Mouse (Mus musculus) granulocyte monocyte progenitor cell, adult 5-6 weeks (primary cell): ENCODE data around the gene Miga2. TPM values are rescaled to one million over a fixed set of nuclear protein-coding genes. Genes with fewer than 3 reads are reported as not detected.
A peak's percentile ranks its signal among the peaks of the same experiment; 100 is the strongest.

ENCODE experiments used
- ATAC-seq: replicated peaks from 2 replicates; pipeline ENCODE4 v1.8.0; 2016; ENCODE audit warnings: mild to moderate bottlenecking, moderate TSS enrichment, inconsistent platforms; ENCODE audit not compliant: poor library complexity, severe bottlenecking
- total RNA-seq, 2 experiments: library from RNA; stranded (forward) in 1 of 2; stranded (reverse) in 1 of 2; fragments of 200-712, 200-1000 nt in 1 of 2; fragments of >200 nt in 1 of 2; fragmentation: Nextera tagmentation in 1 of 2; gene quantifications; 2 replicates each; pipeline ENCODE4 v1.2.3; 2014 to 2017

Gene Miga2
- total RNA-seq (2014; fragmentation: Nextera tagmentation) (6.8 and 13.5 TPM in 2 replicates), total RNA-seq (2017) (7.0 and 7.3 TPM in 2 replicates)

- peak; percentile 95 for ATAC-seq
Observed at GRCm38 (mm10) chr2:30363773-30364650, at the start of gene Miga2. Miga2 (plus strand) TSS chr2:30364233.

DNA sequence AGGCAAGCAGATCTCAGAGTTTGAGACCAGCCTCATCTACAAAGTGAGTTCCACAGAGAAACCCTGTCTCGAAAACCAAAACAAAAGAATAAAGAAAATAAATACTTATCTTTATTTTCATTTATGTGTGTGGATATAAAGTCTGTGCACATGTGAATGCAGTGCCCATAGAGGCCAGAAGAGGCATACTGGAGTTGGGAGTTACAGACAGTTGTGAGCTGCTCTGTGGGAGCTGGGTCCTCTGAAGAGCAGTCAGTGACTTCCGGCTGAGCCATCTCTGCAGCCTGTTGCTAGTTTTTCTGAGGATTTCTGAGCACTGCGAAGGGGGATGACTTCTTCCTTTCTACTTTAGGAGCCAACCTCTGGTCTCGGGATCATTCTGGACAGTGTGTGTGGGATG, 47.9 kb upstream of the Miga2 start:
- ATAC-seq: no peak

DNA sequence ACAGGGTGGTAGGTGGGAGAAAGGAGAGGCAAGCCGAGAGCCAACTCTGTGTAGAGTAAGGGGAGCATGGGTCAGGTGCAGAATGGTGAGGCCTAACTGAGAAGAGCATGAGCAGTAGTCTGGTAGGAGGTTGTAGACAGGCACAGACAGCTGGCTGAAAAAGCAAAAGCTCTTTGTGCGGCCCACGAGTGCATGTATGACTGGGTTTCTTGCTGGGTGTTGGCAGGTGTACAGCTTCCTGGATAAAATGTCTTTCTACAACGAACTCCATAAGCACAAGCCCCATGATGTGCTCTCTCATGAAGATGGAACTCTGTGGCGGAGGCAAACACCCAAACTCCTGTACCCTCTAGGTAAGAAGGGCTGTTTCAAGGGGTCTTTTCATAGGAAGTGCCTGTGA, 47.1 kb upstream of the Miga2 start:
- ATAC-seq: no peak

DNA sequence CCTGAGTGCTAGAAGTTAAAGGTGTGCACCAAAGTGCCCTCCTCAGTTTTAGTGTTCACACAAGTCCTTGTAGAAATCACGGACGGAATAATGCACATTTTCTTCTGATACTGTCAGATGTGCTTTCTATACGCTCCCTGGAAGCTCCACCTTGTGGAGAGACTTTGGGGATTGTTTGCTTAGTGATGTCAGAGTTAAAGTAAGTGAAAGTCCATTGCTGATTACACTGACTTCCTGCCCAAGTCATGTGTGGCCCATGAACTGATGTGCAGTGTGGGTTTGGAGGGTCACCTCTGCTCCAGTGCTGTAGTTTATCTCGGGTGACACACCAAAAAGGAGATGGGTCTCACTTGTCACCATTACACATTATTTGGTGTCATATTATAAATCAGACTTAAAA, 44.8 kb upstream of the Miga2 start:
- ATAC-seq: no peak

DNA sequence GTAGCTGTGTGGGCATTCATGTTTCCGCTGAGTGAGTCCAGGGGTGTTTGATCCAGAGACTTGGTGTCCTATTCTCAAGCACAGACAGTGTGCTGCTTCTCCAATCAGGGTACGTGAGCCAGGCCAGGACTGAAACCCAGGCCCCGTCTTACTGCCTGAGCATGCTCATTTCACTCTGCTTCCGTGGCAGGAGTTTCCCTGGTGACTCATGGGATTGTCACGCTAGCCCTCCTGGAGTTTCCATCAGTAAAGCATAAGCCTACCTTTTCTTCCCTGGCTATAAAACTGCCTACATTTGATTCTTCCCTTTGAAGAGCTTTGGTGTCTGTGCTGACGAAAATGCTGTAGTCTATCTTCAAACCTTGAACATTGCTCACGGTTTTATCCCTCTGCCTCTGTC, 40.9 kb upstream of the Miga2 start:
- ATAC-seq: no peak

DNA sequence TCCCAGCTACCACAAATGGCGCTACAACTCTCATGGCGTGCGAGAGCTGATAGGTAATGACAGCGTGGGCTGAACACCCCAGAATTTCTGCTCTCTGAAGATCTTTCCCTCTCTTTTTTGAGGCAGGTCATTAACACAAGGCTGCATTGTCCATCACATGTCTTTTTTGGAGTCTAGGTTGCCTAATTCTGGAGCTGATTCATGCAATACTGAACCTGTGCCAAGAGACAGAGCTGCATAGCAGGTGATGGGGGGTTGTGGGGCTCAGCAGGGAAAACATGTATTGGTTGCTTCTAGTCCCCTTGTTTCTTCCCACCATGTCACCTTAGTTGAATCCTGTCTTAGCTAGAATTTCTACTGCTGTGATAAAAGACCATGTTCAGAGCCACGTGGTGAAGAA, 38.7 kb upstream of the Miga2 start:
- ATAC-seq: no peak

DNA sequence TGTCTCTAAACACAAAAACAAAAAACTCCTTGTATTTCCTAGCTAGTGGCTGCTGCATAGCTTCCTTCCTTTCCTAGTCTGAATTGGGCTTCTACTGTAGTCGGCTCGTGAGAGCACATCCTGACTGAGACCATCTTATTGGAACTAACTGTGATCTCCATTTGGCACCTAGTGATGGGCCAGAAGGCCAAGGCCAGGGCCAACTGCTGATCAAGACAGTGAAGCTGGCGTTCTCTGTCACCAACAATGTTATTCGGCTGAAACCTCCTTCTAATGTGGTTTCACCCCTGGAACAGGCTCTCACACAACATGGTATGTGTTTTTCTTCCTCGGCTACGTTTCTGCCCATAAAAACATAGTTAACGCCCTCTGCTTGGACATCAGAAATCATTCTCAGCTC, 36.8 kb upstream of the Miga2 start:
- ATAC-seq: no peak

DNA sequence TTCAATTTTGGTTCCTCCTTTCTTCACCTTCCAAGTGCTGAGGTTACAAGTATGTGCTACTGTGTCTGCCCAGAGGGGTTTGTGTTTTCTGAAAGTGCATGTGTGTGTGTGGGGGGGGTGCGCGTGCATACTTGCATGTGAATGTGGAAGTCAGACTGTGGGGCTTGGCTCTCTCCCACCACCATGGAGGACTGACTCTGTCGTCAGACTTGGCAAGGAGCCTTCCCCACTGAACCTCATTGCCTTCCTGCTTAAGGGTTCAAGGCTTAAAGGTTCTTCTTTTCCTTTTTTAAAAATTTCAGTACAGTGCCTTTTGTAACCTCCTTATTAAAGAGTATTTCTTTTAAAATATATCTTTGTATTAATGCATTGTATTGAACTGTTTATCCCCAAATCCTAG, 35.2 kb upstream of the Miga2 start:
- ATAC-seq: no peak

GRCm38 (mm10) chr2:30335324-30335723, 28.7 kb upstream of the Miga2 start:
- ATAC-seq: no peak

- ATAC-seq: no peak
Observed at GRCm38 (mm10) chr2:30336174-30336915, 27.7 kb upstream of the Miga2 start.

DNA sequence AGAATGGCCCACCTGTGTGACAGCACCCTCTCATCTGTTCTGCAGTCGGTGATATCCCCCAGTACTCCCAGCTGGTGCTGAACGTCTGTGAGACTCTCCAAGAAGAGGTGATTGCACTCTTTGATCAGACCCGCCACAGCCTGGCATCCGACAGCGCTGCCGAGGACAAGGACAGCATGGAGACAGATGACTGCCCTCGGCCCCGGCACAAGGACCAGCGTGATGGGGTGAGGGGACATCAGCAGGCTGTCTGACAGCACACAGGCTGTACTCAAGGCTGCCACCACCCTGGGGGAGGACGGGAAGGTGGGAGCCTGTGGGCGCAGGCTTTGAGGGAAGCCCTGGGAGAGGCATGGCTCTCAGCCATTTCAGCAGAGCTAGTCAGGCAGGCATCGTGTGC, 26.9 kb upstream of the Miga2 start:
- no peak for ATAC-seq

- no peak for ATAC-seq
Observed at GRCm38 (mm10) chr2:30342061-30342460, 22.0 kb upstream of the Miga2 start.

DNA sequence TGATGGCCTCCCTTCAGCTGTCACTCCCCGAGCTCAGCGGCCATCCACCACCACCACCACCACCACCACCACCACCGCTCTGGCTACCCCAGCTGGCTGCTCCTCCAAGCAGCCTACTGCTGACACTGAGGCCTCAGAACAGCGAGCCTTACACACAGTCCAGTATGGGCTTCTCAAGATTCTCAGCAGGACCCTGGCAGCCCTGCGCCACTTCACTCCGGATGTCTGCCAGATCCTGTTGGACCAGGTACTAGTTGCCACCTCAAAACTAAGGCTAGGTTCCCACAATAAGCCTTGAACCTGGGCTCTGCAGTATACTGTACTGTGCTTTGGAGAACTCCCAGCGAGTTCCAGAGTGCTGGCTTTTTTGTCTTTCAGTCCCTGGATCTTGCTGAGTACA, 21.5 kb upstream of the Miga2 start:
- no peak for ATAC-seq

- no peak for ATAC-seq
Observed at GRCm38 (mm10) chr2:30343601-30344137, 20.4 kb upstream of the Miga2 start.

- no peak for ATAC-seq
Observed at GRCm38 (mm10) chr2:30345971-30346676, 17.9 kb upstream of the Miga2 start.

GRCm38 (mm10) chr2:30349196-30349595, 14.8 kb upstream of the Miga2 start:
- no peak for ATAC-seq

DNA sequence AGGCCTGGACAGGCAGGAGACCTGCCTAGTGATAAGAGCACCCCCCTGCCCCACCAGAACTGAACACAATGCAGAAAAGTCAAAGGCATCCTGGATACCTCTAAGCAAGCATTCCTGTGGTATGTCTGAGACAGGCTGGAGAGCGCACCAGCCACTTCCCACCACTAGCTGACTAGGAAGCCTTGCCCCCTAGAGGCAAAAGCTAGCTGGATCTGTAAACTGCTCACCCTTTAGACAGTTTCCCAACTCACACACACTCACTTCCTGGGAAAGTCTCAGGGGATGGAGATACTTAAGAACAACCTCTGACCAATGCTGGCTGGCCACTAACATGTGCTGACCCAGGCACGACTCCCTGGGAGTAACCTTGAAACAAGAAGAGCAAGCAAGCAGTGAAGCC, 12.9 kb upstream of the Miga2 start:
- peak; percentile 39 for ATAC-seq

DNA sequence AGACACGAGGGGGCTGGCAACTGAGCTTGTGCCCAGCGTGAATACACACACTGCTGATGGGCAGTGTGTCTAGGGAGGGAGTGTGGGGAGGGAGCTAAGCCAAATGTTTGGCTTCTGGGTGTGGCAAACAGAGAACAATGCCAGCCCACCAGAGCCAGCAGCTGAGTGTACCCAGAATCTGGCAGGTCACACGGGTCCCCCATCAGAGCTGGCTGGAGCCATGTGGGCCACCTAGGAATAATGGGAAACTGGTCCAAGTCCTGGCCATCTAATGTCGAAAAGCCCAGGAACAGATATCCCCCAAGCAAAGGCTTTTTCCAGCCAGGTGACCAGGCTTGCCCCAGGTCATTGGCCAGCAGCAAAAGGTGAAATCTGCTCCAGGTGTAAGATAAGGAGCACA, 8.2 kb upstream of the Miga2 start:
- no peak for ATAC-seq

- no peak for ATAC-seq
Observed at GRCm38 (mm10) chr2:30356266-30356665, 7.8 kb upstream of the Miga2 start.

DNA sequence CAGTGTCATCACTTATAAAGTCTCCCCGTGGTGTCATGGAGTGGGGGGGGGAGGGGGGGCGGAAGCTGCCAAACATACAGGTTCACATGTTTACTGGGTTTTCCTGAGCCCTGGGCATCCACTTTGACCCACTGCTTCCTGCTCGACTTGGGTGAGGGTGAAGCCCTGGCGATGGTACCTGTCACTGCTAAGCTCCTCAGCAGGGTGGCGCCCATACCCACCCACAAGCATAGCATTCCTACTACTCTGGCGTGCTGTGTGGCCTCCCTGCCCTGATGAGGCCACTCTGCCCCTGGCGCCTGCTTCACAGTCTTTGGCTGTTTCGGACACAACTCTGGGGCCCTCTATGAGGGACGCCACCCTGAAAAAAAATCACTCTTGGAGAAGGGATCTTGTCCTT, 7.1 kb upstream of the Miga2 start:
- ATAC-seq: no peak
